19 mouse cellular contexts compared by ENCODE assay signal in genomic region chr17:7315693-7316382, GRCm38 (mm10). TPM values are rescaled to one million over a fixed set of nuclear protein-coding genes. Genes with fewer than 3 reads are reported as not detected.
"Had no signal": no experiment of that assay in that cellular context is flagged by ENCODE, and none has a peak within 500 bp of the region (broad histone marks: within the 10 kb centered on the region; RNA-seq: fewer than 3 reads in every experiment).

No protein-coding gene starts in this region.

RNA-seq across cellular contexts. Expression of gene Tcp10a, which starts 8.6 kb away (rescaled TPM):
- polyA plus RNA-seq: kidney, embryonic 14.5 days; kidney, postnatal 0 days; large intestine, adult 2 months; limb, embryonic 10.5 days; limb, embryonic 13.5 days; liver, embryonic 14.5 days; midbrain, embryonic 10.5 days; midbrain, embryonic 13.5 days; midbrain, embryonic 16.5 days; neural tube, embryonic 11.5 days; neural tube, embryonic 14.5 days; small intestine, adult 2 months; stomach, embryonic 14.5 days had no signal

RNA-seq across cellular contexts. Expression of gene Ttll2, which starts 36.7 kb away (rescaled TPM):
- total RNA-seq: layer of hippocampus, adult 2 months; layer of hippocampus, postnatal 25 days; left cerebral cortex, adult 18-20 months; left cerebral cortex, postnatal 25 days had no signal
- polyA plus RNA-seq: kidney, embryonic 14.5 days; kidney, postnatal 0 days; limb, embryonic 10.5 days; limb, embryonic 13.5 days; lung, embryonic 15.5 days; midbrain, embryonic 10.5 days; midbrain, embryonic 13.5 days; midbrain, embryonic 16.5 days; neural tube, embryonic 11.5 days; neural tube, embryonic 14.5 days; stomach, embryonic 14.5 days; thymus, postnatal 0 days had no signal

RNA-seq across cellular contexts. Expression of gene Gm49630, which starts 55.9 kb away (rescaled TPM):
- total RNA-seq: layer of hippocampus, adult 2 months; layer of hippocampus, postnatal 25 days; left cerebral cortex, adult 18-20 months; left cerebral cortex, postnatal 25 days had no signal
- polyA plus RNA-seq: kidney, embryonic 14.5 days; kidney, postnatal 0 days; large intestine, adult 2 months; limb, embryonic 10.5 days; limb, embryonic 13.5 days; liver, embryonic 14.5 days; lung, embryonic 15.5 days; midbrain, embryonic 10.5 days; midbrain, embryonic 13.5 days; midbrain, embryonic 16.5 days; neural tube, embryonic 11.5 days; neural tube, embryonic 14.5 days; stomach, embryonic 14.5 days; thymus, postnatal 0 days had no signal
